Mouse (Mus musculus): ENCODE data around the gene Trub2. TPM values are rescaled to one million over a fixed set of nuclear protein-coding genes. Genes with fewer than 3 reads are reported as not detected.
A peak's percentile ranks its signal among the peaks of the same experiment; 100 is the strongest.
"Not testable (repeated sequence)": the region's sequence is repeated elsewhere in the genome, so short reads cannot be mapped to it uniquely, and the experiment has no call there.

Trub2 gene
- polyA plus RNA-seq, 1 experiment, result 29.8 TPM

DNA sequence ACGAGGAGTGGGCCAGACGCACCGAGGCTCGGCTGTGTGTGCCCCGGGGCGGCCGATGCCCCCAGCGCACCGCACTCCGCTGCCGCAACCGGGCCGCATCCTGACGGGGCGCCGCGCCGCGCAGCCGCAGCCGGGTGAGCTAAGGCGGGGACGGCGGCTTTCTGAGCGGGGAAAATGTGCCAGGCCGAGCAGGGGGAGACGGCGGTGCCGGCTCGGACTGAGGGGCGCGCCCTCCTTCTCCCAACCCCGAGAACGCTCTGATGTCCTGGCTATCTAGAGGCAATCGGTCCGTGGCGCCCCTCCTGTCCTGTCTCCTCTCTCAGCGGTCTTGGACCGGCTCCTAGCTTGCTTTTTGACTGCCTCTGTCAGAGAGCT is 14.5 kb upstream of the Trub2 start:
- no peak for TF ChIP-seq CTCF (IDR thresholded peaks at IDR 0.05; ENCODE audit: extremely low read depth, insufficient read length, insufficient replicate concordance, low read depth, low read length)
- no peak for TF ChIP-seq POLR2A (IDR thresholded peaks at IDR 0.05; ENCODE audit: low read depth, low read length)
- Histone ChIP-seq H3K4me3 (ENCODE audit: low read depth, low read length) (peak overlapping the region; percentile 90), H3K27me3 (ENCODE audit: control insufficient read depth, insufficient read depth, low read length) (no peaks in the 10 kb centered on the region), H3K36me3 (ENCODE audit: control insufficient read depth, insufficient read depth, low read length) (peaks cover 39% of the 10 kb centered on the region), H3K4me1 (ENCODE audit: control insufficient read depth, insufficient read depth, insufficient read length, low read length) (peaks cover 12% of the 10 kb centered on the region), H3K27ac (ENCODE audit: insufficient read depth, low read depth, low read length) (peak overlapping the region; percentile 81)
- WGBS, result under 1% methylated on average over 39 of the region's 39 CpGs

DNA sequence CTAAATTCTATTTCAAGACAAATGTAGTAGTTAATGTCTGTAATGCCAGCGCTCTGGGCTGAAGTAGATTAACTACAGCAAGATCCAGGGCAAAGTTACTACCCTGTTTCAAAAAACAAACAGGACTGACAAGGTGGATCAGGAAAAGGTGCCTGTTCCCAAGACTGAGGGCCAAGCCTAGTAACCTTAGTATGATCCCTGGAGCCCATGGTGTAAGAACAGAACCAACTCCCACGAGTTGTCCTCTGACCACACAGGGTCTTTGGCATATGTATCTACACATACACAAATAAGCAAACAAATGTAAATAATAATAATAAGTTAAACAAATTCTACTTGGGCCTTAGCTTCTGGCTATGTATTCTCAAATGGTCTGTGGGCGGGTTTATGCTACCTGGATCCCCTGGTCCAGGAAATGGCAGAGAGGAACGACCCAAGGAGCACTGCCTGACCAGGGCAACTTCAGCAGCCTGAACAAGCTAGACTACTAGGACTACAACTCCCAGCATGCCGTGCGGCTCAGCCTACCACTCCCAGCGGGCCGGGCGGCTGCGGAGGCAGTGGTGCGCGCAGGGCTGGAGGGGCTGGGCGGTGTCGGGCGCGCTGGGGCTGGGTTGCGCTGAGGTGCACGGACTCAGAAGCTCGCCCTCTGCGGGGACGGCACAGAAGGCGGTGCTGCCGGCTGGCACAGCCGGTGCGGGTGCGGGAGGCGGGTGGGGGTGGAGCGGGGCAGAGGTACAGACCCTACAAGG is 13.9 kb upstream of the Trub2 start, which contains the start of gene Slc27a4:
Gene Slc27a4, plus strand, starts transcription at position 560 of the 752 bp plus-strand sequence.
- Histone ChIP-seq H3K4me1 (ENCODE audit: control insufficient read depth, insufficient read depth, insufficient read length, low read length) (peaks cover 8% of the 10 kb centered on the region), H3K36me3 (ENCODE audit: control insufficient read depth, insufficient read depth, low read length) (peaks cover 34% of the 10 kb centered on the region), H3K27me3 (ENCODE audit: control insufficient read depth, insufficient read depth, low read length) (no peaks in the 10 kb centered on the region), H3K27ac (ENCODE audit: insufficient read depth, low read depth, low read length) (peak within 1 kb of the TSS; percentile 81), H3K4me3 (ENCODE audit: low read depth, low read length) (peak within 1 kb of the TSS; percentile 90)
- WGBS, result 3% methylated on average over 28 of the region's 28 CpGs
- TF ChIP-seq CTCF (IDR thresholded peaks at IDR 0.05; ENCODE audit: extremely low read depth, insufficient read length, insufficient replicate concordance, low read depth, low read length) (no peak), POLR2A (IDR thresholded peaks at IDR 0.05; ENCODE audit: low read depth, low read length) (peak; percentile 94)

DNA sequence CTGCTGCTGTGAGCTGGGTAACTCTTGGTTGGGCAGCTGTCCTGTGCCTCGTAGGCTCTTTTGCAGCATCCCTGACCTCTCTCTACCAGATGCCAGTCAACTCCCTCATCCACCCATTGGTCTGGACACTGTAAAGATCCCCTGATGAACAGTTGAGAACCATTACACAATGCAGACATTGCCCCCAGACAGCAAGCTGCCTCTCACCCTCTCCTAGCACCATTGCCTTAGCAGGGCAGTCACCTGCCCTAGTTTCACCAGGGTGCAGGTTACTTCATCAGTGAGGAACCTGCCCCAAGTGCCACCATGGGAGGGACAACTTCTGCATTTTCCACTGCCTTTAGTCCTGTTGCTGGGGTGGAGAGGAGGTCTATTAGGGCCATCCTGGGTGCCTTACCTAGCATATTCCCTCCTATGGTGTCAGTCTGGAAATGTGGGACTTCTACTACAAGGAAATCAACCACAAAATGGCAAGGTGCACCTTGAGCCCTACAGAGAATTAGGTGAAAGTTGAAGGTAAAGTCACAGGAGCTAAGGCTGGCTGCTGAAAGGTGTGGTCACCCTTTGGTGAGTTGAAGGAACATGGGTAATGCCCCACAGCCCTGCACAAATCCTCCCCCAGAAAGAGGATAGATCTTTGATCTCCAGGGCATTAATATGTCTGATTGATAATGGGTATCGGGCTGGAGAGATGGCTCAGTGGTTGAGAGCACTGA is 4.6 kb upstream of the Trub2 start:
- Histone ChIP-seq H3K4me3 (ENCODE audit: low read depth, low read length) (no peak overlapping the region), H3K36me3 (ENCODE audit: control insufficient read depth, insufficient read depth, low read length) (peaks cover 16% of the 10 kb centered on the region; the same call in 1 of the 2 replicates), H3K27ac (ENCODE audit: insufficient read depth, low read depth, low read length) (peak overlapping the region; percentile 98), H3K4me1 (ENCODE audit: control insufficient read depth, insufficient read depth, insufficient read length, low read length) (peaks cover 9% of the 10 kb centered on the region; the same call in 1 of the 2 replicates), H3K27me3 (ENCODE audit: control insufficient read depth, insufficient read depth, low read length) (no peaks in the 10 kb centered on the region)
- 48% methylated on average over 2 of the region's 2 CpGs for WGBS
- TF ChIP-seq CTCF (IDR thresholded peaks at IDR 0.05; ENCODE audit: extremely low read depth, insufficient read length, insufficient replicate concordance, low read depth, low read length) (no peak), POLR2A (IDR thresholded peaks at IDR 0.05; ENCODE audit: low read depth, low read length) (no peak)

DNA sequence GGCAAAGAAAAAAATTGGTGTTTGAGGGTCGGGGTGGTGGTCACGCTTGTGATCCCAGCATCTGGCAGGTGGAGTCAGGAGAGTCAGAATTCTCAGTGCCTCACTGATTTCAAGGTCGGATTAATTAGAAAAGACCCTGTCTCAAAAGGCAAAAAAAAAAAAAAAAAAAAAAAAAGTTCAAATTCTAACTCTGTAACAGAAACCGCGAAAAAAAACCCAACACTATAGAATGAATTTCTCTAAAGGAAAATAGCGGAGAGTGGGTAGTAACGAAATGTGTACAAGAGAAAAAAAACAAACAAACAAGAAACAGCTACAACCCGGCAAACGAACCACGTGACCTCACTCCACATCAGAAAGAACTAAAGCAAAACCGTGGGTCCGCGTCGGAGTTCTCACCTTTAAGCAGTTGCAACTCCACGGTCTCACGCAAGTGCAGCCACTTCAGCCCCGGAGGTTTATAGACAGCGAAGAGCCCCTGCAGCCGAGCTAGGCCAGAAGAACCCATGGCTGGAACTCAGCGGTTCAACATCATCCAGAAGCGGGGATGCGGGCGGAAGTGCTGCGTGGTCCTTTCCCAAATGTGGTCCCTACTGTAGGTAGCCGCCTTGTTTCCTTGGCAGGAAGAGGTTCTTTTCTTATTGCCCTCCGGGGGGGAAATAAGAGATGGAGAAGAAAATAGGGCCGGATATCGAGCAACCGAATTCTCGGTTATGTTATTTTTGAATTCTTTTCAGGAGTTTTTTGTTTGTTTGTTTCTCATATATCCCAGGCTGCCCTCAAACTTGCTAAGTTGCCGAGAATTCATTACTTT is 991 bp downstream of the Trub2 start, which contains the start of gene Coq4:
Gene Coq4, plus strand, starts transcription at position 390 of the 814 bp plus-strand sequence.
- Histone ChIP-seq H3K4me3 (ENCODE audit: low read depth, low read length) (peak within 1 kb of the TSS; percentile 77), H3K4me1 (ENCODE audit: control insufficient read depth, insufficient read depth, insufficient read length, low read length) (0 out of 2 replicates have a peak, but pooled peaks cover 3% of the 10 kb centered on the region), H3K27me3 (ENCODE audit: control insufficient read depth, insufficient read depth, low read length) (no peaks in the 10 kb centered on the region), H3K36me3 (ENCODE audit: control insufficient read depth, insufficient read depth, low read length) (peaks cover 36% of the 10 kb centered on the region), H3K27ac (ENCODE audit: insufficient read depth, low read depth, low read length) (peak within 1 kb of the TSS; percentile 66)
- TF ChIP-seq CTCF (IDR thresholded peaks at IDR 0.05; ENCODE audit: extremely low read depth, insufficient read length, insufficient replicate concordance, low read depth, low read length), result no peak
- peak; percentile 47; the same call in 1 of the 2 replicates for TF ChIP-seq POLR2A (IDR thresholded peaks at IDR 0.05; ENCODE audit: low read depth, low read length)
- 2% methylated on average over 31 of the region's 31 CpGs for WGBS

DNA sequence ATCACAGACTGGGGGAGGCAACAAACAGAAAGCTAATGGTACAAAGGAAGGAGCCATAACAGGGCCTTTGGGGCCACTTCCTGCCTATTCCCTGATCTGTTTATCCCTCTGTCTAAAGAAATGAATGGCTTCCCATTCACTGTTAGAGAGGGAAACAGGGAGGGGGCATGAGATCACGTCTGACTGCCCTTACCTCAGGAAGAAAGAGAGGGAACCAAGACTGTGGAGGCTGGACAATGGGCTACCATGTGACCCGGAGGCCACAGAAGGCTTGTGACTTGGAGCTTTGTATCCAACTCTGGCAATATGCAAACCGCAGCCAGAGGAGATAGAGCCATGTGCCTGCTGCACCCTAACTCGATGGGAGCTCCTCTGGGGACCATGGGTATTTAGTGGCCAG is 4.0 kb downstream of the Trub2 start:
- peaks cover 44% of the 10 kb centered on the region for H3K36me3 ChIP-seq (ENCODE audit: control insufficient read depth, insufficient read depth, low read length)
- no peak overlapping the region for H3K4me3 ChIP-seq (ENCODE audit: low read depth, low read length)
- peaks cover 11% of the 10 kb centered on the region; the same call in 1 of the 2 replicates for H3K4me1 ChIP-seq (ENCODE audit: control insufficient read depth, insufficient read depth, insufficient read length, low read length)
- no peaks in the 10 kb centered on the region for H3K27me3 ChIP-seq (ENCODE audit: control insufficient read depth, insufficient read depth, low read length)
- no peak for TF ChIP-seq CTCF (IDR thresholded peaks at IDR 0.05; ENCODE audit: extremely low read depth, insufficient read length, insufficient replicate concordance, low read depth, low read length)
- TF ChIP-seq POLR2A (IDR thresholded peaks at IDR 0.05; ENCODE audit: low read depth, low read length), result no peak
- no peak overlapping the region for H3K27ac ChIP-seq (ENCODE audit: insufficient read depth, low read depth, low read length)
- 80% methylated on average over 4 of the region's 4 CpGs for WGBS

DNA sequence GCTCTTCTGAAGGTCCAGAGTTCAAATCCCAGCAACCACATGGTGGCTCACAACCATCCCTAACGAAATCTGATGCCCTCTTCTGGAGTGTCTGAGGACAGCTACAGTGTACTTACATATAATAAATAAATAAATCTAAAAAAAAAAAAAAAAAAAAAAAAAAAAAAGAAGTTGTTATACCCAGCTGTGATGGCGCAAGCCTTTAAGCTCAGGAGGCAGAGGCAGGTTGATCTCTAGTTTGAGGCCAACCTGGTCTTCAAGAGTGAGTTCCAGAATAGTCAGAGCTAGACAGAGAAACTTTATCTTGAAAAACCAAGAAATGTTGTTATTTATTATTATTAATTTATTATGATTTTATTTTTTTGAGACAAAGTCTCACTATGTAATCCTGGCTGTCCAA is 7.0 kb downstream of the Trub2 start:
- Histone ChIP-seq H3K4me1 (ENCODE audit: control insufficient read depth, insufficient read depth, insufficient read length, low read length) (peaks cover 13% of the 10 kb centered on the region), H3K36me3 (ENCODE audit: control insufficient read depth, insufficient read depth, low read length) (peaks cover 69% of the 10 kb centered on the region)
- WGBS, result 94% methylated on average over 2 of the region's 2 CpGs

More for the DNA sequence above, 7.0 kb downstream of the Trub2 start:
- H3K4me3 ChIP-seq (ENCODE audit: low read depth, low read length); H3K27ac ChIP-seq (ENCODE audit: insufficient read depth, low read depth, low read length); H3K27me3 ChIP-seq (ENCODE audit: control insufficient read depth, insufficient read depth, low read length): not testable (repeated sequence)
